Comparison of ENCODE assay signal across 18 mouse cellular contexts in genomic region chr1:151036405-151036985, GRCm38 (mm10). TPM values are rescaled to one million over a fixed set of nuclear protein-coding genes. Genes with fewer than 3 reads are reported as not detected.
DNase-seq lines count a peak whose midpoint lies in the region; ATAC-seq and TF ChIP-seq lines count a peak whose summit lies in the region.
"Had no signal": no experiment of that assay in that cellular context is flagged by ENCODE, and none has a peak within 500 bp of the region (broad histone marks: within the 10 kb centered on the region; RNA-seq: fewer than 3 reads in every experiment).

No protein-coding gene starts in this region.

- no peak for TF ChIP-seq CTCF in layer of hippocampus, adult 2 months (conservative IDR thresholded peaks at IDR 0.05)
- no peak for TF ChIP-seq CTCF in heart, postnatal 0 days (IDR thresholded peaks at IDR 0.05; ENCODE audit: low read depth)

- no peak overlapping the region for H3K4me2 ChIP-seq in heart, embryonic 11.5 days
- H3K4me2 ChIP-seq in heart, postnatal 0 days (ENCODE audit: low read depth, low read length), result no peak overlapping the region
- H3K4me2 ChIP-seq: forebrain, embryonic 12.5 days; heart, embryonic 15.5 days; hindbrain, embryonic 12.5 days; limb, embryonic 12.5 days; midbrain, embryonic 12.5 days had no signal

- H3K9ac ChIP-seq in heart, embryonic 11.5 days (ENCODE audit: low read depth, low read length), result no peak overlapping the region
- no peak overlapping the region for H3K9ac ChIP-seq in heart, postnatal 0 days (replicated peaks; ENCODE audit: low read depth, low read length)
- H3K9ac ChIP-seq: forebrain, embryonic 12.5 days; heart, embryonic 15.5 days; hindbrain, embryonic 12.5 days; limb, embryonic 12.5 days; midbrain, embryonic 12.5 days had no signal

- no peak overlapping the region for H3K27ac ChIP-seq in heart, embryonic 11.5 days (ENCODE audit: low read depth, low read length)
- H3K27ac ChIP-seq in layer of hippocampus, adult 2 months, result peak overlapping the region; percentile 32; the same call in 1 of the 2 replicates
- peak overlapping the region; percentile 76 for H3K27ac ChIP-seq in brown adipose tissue, adult 24 weeks (replicated peaks; ENCODE audit: low read depth, low read length)
- H3K27ac ChIP-seq in heart, postnatal 0 days (ENCODE audit: low read depth), result no peak overlapping the region
- H3K27ac ChIP-seq: forebrain, embryonic 12.5 days; heart, embryonic 15.5 days; hindbrain, embryonic 12.5 days; limb, embryonic 12.5 days; midbrain, embryonic 12.5 days had no signal

- DNase-seq in heart, adult 8-10 months (ENCODE audit: low spot score), result peak; percentile 59
- no peak for DNase-seq in layer of hippocampus, adult 2 months (ENCODE audit: low spot score in 2 of 2)
- no peak for DNase-seq in layer of hippocampus, adult 8-10 months (ENCODE audit: low spot score in 2 of 2)
- DNase-seq in heart, postnatal 0 days (ENCODE audit: low spot score), result peak; percentile 26
- DNase-seq in retina, embryonic 14.5 days (ENCODE audit: low spot score), result no peak
- DNase-seq: cerebellum, adult 9-11 months; gastrocnemius, postnatal 10 days; lung, adult 2 months; right cerebral cortex, postnatal 4 days; thymus, postnatal 4 days had no signal

- no peak for TF ChIP-seq EP300 in heart, postnatal 0 days (IDR thresholded peaks at IDR 0.05; ENCODE audit: low read depth)

- no peaks in the 10 kb centered on the region for H3K36me3 ChIP-seq in heart, embryonic 11.5 days (ENCODE audit: control insufficient read depth, insufficient read depth, low read length)
- H3K36me3 ChIP-seq in heart, postnatal 0 days (replicated peaks; ENCODE audit: control insufficient read depth, insufficient read depth, low read length), result no peaks in the 10 kb centered on the region
- H3K36me3 ChIP-seq: forebrain, embryonic 12.5 days; heart, embryonic 15.5 days; hindbrain, embryonic 12.5 days; limb, embryonic 12.5 days; midbrain, embryonic 12.5 days had no signal

- no peaks in the 10 kb centered on the region for H3K9me3 ChIP-seq in heart, embryonic 11.5 days (replicated peaks; ENCODE audit: control insufficient read depth, low read length)
- no peaks in the 10 kb centered on the region for H3K9me3 ChIP-seq in heart, postnatal 0 days (replicated peaks; ENCODE audit: control insufficient read depth, low read length)
- H3K9me3 ChIP-seq: forebrain, embryonic 12.5 days; heart, embryonic 15.5 days; hindbrain, embryonic 12.5 days; limb, embryonic 12.5 days; midbrain, embryonic 12.5 days had no signal

- peaks cover 11% of the 10 kb centered on the region; the same call in 1 of the 2 replicates for H3K4me1 ChIP-seq in heart, embryonic 11.5 days (ENCODE audit: control insufficient read depth, insufficient read depth, low read length)
- peaks cover 23% of the 10 kb centered on the region; the same call in 1 of the 2 replicates for H3K4me1 ChIP-seq in brown adipose tissue, adult 24 weeks (ENCODE audit: control insufficient read depth, insufficient read depth, insufficient read length, low read length)
- 0 out of 2 replicates have a peak, but pooled peaks cover 6% of the 10 kb centered on the region for H3K4me1 ChIP-seq in heart, postnatal 0 days (ENCODE audit: control insufficient read depth, insufficient read depth)
- H3K4me1 ChIP-seq: hindbrain, embryonic 12.5 days; limb, embryonic 12.5 days; midbrain, embryonic 12.5 days had no signal

- no peaks in the 10 kb centered on the region for H3K27me3 ChIP-seq in heart, embryonic 11.5 days (ENCODE audit: control insufficient read depth, insufficient read depth, low read length)
- H3K27me3 ChIP-seq in heart, postnatal 0 days (ENCODE audit: control insufficient read depth, insufficient read depth, low read length), result no peaks in the 10 kb centered on the region
- H3K27me3 ChIP-seq: forebrain, embryonic 12.5 days; heart, embryonic 15.5 days; hindbrain, embryonic 12.5 days; limb, embryonic 12.5 days; midbrain, embryonic 12.5 days had no signal

- WGBS in heart, embryonic 11.5 days (ENCODE audit: insufficient replicate concordance), result 67% methylated on average over 15 of the region's 15 CpGs
- 66% methylated on average over 15 of the region's 15 CpGs for WGBS in heart, postnatal 0 days

- no peak for ATAC-seq in heart, embryonic 11.5 days (replicated peaks; ENCODE audit: insufficient number of reproducible peaks, low FRiP score, low TSS enrichment)
- no peak for ATAC-seq in heart, postnatal 0 days (ENCODE audit: insufficient read depth, low read depth)

- H3K4me3 ChIP-seq in heart, embryonic 11.5 days (ENCODE audit: low read depth, low read length), result no peak overlapping the region
- H3K4me3 ChIP-seq in layer of hippocampus, adult 2 months, result no peak overlapping the region
- no peak overlapping the region for H3K4me3 ChIP-seq in brown adipose tissue, adult 24 weeks (ENCODE audit: insufficient read depth, low read depth, low read length)
- no peak overlapping the region for H3K4me3 ChIP-seq in heart, postnatal 0 days (ENCODE audit: low read depth, low read length)
- H3K4me3 ChIP-seq: forebrain, embryonic 12.5 days; heart, embryonic 15.5 days; hindbrain, embryonic 12.5 days; limb, embryonic 12.5 days; midbrain, embryonic 12.5 days had no signal

RNA-seq across cellular contexts. Expression of gene Hmcn1, which starts 43.3 kb away (rescaled TPM):
- 10 to 100 TPM; 10.9 to 15.1 (median 12.2) TPM for total RNA-seq in heart, adult 8-10 months (2022)
- 18.0 and 24.8 TPM in 2 replicates for polyA plus RNA-seq in heart, embryonic 11.5 days (2014; fragmentation: Nextera tagmentation; extraction: Ambion mirVana)
- 1 to 10 TPM; 1.6 to 2.0 TPM for total RNA-seq in layer of hippocampus, adult 2 months (2021)
- total RNA-seq in layer of hippocampus, adult 8-10 months (2022), result 1 to 10 TPM; 1.3 to 4.3 (median 1.7) TPM
- 0.20 and 0.79 TPM in 2 replicates for polyA plus RNA-seq in brown adipose tissue, adult 24 weeks (2012; ENCODE audit: insufficient read depth, insufficient read length, missing spikeins)
- total RNA-seq in heart, postnatal 0 days (2014; rRNA removed; ENCODE audit: low replicate concordance), result 51.0 and 59.2 TPM in 2 replicates
- polyA plus RNA-seq in heart, postnatal 0 days (2015; fragmentation: Nextera tagmentation; extraction: Ambion mirVana), result 18.3 and 18.9 TPM in 2 replicates
- total RNA-seq: monocyte, adult 5-6 weeks had no signal

Comparison
In these comparisons a context has a peak if more than half of its experiments do, and no peak if none do; other contexts are left out.
1. DNase-seq: peak in heart, adult 8-10 months (single experiment) and heart, postnatal 0 days (single experiment); none in layer of hippocampus, adult 2 months (0 of 2), layer of hippocampus, adult 8-10 months (0 of 2) and retina, embryonic 14.5 days (single experiment).
2. H3K27ac ChIP-seq: peak in layer of hippocampus, adult 2 months (single experiment) and brown adipose tissue, adult 24 weeks (single experiment); none in heart, embryonic 11.5 days (single experiment) and heart, postnatal 0 days (single experiment).